Mouse (Mus musculus): ENCODE results near the gene Ndrg3.
A peak's percentile ranks its signal among the peaks of the same experiment; 100 is the strongest.
"Not testable (repeated sequence)": the region's sequence is repeated elsewhere in the genome, so short reads cannot be mapped to it uniquely, and the experiment has no call there.

Gene Ndrg3

GRCm38 (mm10) chr2:156998263-156998662 is 6.4 kb upstream of the Ndrg3 start:
- DNase-seq (ENCODE audit: low read depth, low spot score) = no peak

DNA sequence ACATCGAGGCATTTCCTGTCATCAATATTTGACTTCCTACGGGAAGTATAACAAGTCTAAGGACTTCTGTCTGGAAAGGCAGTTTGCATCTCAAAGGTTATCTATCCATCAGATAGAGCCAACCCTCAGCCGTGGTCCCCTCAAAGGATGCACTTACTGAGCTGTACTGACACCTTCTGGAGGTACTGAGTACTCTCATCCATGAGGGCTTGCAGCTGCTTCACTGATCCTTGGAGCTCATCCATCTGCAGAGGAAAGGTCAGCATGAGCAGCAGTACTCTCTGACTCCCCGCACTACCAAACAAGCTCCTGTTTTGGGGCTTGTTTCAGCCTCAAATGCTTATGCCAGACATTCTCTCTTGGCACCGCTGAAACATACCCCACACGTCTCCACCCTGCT is 4.7 kb upstream of the Ndrg3 start:
- peak; percentile 68 for DNase-seq (ENCODE audit: low read depth, low spot score)

DNA sequence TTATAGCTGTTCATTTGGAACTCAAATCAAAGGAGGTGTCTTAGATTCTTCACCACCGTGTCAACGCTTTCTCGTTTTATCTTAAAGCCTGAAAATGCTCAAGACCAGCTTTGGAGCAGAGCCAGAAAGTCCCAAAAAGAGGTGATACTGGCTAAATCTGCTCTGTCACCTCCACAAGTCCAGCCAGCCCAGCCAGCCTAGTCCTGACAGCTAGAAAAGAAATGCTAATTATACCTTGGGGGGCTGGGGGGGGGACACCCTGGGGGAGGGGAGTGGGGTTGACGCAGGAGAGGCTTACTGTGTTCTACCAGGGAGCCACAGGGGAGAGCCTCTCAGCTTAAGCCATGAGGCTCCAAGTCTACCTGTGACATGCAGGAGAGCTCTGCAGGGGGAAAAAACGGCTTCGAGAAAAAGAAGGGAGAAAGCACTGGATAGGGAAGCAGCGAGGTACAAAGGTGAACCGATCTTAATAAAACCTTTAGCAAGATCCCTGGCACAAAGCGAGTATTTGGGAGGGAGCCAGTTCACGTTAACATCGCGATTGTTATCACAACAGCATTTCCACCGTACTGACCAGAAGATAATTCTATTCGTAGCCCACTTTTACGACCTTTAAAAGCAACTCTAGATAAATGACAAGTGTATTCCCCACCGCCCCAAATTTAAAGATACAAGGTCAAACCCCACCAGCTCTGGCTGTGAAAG is 977 bp downstream of the Ndrg3 start:
- peak; percentile 34 for DNase-seq (ENCODE audit: low read depth, low spot score)

DNA sequence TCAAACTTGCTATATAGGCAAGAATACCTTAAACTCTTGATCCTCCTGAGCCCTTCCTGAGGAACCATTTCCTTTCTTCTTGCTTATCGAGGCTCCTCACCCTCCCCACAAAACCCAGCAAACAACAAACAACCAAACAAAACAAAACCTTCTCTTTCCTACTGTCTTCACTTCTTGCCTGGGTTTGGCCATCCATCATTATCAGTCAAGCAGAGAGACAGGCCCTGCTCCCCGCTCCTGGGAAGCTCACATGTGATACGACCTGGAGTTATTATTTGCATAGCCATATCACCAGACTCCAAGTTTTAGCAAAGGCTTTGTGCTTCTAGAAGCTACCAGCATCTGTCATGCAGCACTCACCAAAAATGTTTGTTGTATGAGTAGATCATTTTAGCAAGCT is 4.5 kb downstream of the Ndrg3 start:
- no peak for DNase-seq (ENCODE audit: low read depth, low spot score)

DNA sequence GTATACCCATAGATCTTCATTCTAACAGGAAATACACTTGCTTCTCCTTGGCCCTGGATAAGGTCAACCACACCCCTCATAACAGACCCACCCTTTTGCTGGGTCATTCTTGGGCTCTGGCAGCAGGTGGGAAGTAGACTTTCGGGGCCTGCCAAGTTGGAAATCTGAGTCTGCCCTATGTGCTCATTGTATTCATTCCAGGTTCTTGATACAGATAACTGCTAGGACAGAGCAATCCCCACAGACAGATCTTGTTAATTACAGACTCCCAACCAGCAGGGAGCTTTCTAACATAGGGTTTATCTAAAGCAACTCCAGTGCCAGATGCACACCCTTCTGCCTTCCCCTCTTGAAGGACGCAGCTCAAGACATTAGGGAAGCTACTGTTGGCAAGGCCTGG is 9.0 kb downstream of the Ndrg3 start:
- peak; percentile 70 for DNase-seq (ENCODE audit: low read depth, low spot score)

- DNase-seq (ENCODE audit: low read depth, low spot score) = peak; percentile 86
Observed at GRCm38 (mm10) chr2:156981291-156981690, 10.6 kb downstream of the Ndrg3 start.

DNA sequence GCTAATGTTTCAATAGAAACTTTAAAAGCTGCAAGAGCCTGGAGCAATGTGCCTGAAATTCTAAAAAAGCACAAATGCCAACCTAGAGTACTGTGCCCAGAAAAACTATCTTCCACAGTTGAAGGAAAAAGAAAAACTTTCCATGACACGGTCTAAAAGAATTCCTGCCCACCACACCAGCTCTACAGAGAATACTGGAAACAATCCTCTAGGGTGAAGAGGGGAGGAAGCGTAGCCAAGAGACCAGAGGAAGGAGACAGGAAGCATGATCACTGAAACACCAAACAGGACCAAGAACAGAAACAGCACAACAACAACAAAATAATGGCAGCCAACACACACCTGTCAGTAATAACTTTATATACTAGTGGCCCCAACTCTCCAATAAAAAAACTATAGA is 11.8 kb downstream of the Ndrg3 start:
- DNase-seq (ENCODE audit: low read depth, low spot score) = no peak

GRCm38 (mm10) chr2:156976711-156977110 is 15.1 kb downstream of the Ndrg3 start:
- DNase-seq (ENCODE audit: low read depth, low spot score) = no peak

- DNase-seq (ENCODE audit: low read depth, low spot score) = no peak
Observed at GRCm38 (mm10) chr2:156974967-156975366, 16.9 kb downstream of the Ndrg3 start.

- no peak for DNase-seq (ENCODE audit: low read depth, low spot score)
Observed at GRCm38 (mm10) chr2:156973316-156974100, 18.3 kb downstream of the Ndrg3 start.

DNA sequence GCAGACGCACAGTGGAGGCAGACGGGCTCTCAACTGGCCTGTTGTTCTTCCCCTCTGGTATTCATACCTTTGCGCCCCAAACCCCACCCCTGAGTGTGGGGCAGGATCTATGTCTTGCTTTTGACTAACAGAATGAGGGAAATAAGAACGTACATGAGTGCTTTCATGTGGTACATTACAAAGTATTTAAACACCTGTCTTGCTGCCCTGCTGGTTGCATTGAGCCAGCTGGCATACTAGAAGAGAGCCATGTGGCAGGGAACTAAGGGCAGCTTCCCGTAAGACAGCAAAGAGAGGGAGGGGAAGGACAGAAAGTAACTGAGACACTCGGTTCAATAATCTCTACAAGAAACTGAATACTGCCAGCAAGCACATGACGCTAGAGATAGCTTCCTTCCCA is 21.6 kb downstream of the Ndrg3 start:
- peak; percentile 10 for DNase-seq (ENCODE audit: low read depth, low spot score)

DNA sequence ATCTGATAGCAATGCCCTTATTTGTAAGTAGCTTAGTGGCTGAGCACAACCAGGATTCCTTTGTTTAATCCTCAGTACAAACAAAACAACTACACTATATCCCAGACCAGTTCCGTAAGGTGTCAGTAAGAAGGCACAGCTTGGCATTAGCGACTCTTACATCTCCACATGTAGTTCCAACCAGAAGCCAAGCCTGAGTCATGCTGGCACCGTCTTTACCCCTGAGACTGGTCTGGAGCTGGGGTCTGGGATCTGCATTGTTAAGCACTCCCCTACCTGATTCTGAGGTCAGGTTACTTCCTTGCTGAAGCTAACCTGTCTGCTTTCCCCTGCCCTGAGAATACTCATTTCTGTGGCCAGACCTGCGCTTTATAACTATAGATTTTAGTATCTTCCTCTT is 23.4 kb downstream of the Ndrg3 start:
- no peak for DNase-seq (ENCODE audit: low read depth, low spot score)

DNA sequence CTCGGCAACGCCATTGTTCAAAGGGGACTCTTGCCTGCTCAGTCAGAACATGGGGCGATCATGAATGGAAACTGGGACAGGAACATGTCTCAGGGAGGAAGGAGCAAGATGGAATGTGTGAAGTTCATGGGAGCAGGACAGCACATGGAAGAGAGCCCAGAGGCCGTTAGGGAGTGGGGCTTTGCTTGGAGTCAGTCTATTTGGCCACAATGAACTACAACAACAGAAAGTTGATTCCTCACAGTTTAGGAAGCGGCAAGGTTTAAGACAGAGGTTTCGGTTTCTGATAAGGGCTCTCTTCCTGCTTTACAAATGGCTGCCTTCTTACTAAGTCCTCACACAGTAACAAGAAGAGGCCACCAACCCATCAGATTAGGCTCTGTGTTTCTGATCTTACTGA is 24.5 kb downstream of the Ndrg3 start:
- no peak for DNase-seq (ENCODE audit: low read depth, low spot score)

DNA sequence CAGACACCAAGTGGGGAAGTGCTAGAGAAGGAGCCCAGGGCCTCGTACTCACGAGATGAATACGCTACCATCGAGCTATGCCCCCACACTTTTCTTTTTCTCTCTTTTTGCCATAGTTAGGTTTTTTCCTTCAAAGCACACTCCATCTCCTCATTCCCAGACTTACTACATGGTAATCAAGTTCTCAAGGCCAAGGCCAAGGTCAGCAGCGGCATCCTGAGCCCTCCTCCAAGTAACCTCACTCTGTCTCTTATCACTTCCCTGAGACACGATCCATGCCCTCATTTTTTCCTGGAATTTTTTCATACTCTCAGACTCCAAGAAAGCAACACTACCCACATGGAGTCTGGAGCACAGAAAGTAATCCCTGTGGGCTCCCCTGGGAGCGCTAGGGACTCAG is 28.0 kb downstream of the Ndrg3 start:
- DNase-seq (ENCODE audit: low read depth, low spot score) = no peak

DNA sequence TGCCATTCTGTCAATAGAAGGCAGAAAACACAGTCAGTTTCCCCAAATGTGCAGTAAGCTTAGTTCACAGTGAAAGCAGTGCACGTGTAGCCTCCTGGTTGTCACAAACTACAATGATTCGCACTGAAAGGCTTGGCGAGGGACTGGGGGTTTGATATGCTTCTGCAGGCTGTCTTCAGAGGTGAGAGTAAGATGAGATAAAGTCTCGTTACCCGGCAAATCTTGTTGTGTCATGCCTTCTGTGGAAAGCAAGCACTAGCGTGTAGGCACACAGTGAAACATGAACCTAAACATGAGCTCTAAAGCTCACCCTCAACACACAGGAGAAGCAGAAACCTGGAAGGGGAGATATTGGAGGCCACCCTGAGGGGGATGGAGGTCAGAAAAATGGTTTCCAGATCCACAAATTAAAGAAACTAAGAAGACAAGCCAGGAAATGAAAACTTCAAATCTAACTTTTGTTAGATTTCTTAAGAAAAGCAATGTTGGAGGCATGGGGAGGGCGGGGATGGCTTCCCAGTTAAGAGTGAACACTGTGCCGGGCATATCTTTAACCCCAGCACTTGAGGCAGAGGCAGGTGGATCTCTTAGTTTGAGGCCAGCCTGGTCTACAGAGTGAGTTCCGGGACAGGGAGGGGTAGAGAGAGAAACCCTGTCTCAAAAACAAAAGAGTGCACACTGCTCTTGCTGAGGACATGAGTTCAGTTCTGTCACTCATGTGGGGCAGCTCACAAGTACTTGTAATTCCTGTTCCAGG is 33.2 kb downstream of the Ndrg3 start:
- DNase-seq (ENCODE audit: low read depth, low spot score) = no peak

- no peak for DNase-seq (ENCODE audit: low read depth, low spot score)
Observed at GRCm38 (mm10) chr2:156957035-156957434, 34.8 kb downstream of the Ndrg3 start.

DNA sequence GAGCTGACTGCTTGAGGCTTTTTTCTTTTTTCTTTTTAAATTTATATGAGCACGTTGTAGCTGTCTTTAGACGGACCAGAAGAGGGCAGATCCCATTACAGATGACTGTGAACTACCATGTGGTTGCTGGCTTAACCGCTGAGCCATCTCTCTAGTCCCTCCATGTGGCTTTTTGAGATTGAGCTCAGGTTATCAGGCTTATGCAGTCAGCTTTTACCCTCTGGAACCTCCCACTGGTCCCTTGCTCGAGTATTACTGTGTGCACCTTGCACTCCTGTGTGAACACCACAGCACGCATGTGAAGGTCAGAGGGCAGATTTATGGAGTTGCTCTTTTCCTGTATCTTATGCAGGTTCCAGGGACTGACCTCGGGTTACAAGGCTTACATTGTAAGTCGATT is 35.5 kb downstream of the Ndrg3 start:
- no peak for DNase-seq (ENCODE audit: low read depth, low spot score)

DNA sequence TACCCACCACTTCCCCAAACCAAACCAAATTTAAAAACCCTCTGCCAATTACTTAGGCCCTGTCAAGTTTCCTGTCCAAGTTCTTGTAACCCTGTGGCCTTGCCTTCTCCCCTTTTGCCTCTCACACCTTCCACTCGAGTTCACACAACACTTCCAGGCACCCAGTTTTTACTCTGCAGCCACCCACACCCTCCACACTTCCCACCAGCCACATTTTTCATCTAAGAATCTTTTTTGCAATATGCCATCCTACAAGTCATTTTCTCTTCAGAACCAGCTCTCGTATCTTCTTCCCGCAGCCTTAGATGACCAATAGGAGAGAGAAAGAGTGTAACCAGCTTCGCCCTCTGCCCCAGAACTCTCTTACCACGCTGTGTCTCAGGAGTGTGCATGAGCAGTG is 37.4 kb downstream of the Ndrg3 start:
- no peak for DNase-seq (ENCODE audit: low read depth, low spot score)

- no peak for DNase-seq (ENCODE audit: low read depth, low spot score)
Observed at GRCm38 (mm10) chr2:156951301-156952094, 40.4 kb downstream of the Ndrg3 start.

- no peak for DNase-seq (ENCODE audit: low read depth, low spot score)
Observed at GRCm38 (mm10) chr2:156950816-156951215, 41.0 kb downstream of the Ndrg3 start.

DNA sequence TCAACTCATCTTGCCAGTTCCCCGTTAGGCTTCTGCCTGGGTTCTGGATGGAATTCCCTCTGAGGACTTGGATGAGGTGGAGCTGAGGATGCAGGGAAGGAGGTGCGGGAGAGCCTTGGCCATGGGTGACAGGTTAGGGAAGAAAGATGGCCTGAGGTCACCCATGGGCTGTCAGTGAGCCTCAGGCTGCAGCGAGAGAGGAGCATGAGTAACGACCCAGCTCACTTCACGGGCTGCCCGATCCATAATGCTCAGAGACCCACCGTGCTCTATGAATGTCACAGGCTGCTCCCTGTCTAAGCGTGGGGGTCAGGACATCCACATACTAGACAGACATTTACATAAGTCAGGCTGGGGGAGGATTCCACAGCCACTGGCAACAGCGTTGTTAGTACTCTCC is 50.3 kb downstream of the Ndrg3 start:
- not testable (repeated sequence) for DNase-seq (ENCODE audit: low read depth, low spot score)

GRCm38 (mm10) chr2:156939926-156940325 is 51.9 kb downstream of the Ndrg3 start:
- DNase-seq (ENCODE audit: low read depth, low spot score) = not testable (repeated sequence)

All from R1 (cell line).